Mouse (Mus musculus) WW6 (cell line): Measurements from ENCODE around the gene Tgfb1.
A peak's percentile ranks its signal among the peaks of the same experiment; 100 is the strongest.
"Not testable (repeated sequence)": the region's sequence is repeated elsewhere in the genome, so short reads cannot be mapped to it uniquely, and the experiment has no call there.

Experiments
- DNase-seq: peaks from one replicate; pipeline ENCODE4 v3.0.0-alpha.2; 2013; ENCODE audit warnings: low read depth, low spot score

The Tgfb1 gene

DNA sequence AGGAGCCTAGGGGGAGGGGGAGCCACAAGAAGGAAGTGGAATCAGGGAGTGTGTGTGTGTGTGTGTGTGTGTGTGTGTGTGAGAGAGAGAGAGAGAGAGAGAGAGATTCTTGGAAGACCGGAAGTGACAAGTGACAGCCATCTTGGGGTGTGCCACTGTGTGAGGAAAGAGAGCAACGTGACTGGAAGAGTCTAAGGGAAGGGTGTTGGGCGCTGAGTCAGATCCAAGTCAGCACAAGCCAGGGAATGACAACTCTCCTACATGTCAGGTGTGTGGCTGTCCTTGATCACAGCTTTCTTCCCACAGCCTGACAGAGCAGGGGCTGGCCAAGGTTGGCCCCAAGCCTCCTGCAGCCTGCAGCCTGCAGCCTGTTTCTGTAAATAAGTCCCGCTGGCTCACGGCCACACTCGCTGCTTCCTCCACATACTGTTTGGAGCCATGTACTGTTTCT is 19.0 kb downstream of the Tgfb1 start:
- no peak for DNase-seq

GRCm38 (mm10) chr7:25706578-25707170 is 19.9 kb downstream of the Tgfb1 start:
- DNase-seq, result no peak

DNA sequence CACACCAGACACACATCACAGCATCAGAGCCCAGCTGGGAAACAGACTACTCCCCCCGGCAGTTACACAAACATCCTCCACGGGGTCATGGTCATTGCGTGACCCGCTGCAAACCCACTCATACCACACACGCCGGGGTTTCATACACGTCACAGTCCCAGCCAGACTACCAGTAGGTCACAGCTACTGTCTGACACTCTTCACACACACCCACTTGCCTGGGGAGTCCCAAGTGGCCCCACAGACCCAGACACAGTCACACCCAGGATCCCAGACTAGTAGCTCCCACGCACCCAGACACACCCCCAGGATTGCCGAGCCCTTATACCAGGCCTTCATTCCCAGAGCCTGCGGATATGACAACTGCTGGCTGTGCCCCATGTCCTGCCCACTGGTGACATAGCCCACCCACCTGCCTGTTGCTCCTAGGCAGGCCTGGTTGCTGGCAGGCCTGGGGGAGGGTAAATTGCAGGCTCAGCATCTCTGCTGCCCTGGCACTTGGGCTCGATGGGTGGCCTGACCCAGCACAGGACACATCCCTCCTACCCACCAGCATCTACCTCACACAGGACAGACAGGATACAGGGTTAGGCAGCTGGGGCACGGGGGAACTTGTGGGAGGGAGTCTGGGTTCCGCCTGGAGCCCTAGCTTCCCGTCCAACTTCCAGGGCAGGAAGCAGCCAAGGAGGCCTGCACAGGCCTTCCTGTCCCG is 20.9 kb downstream of the Tgfb1 start:
- DNase-seq, result no peak

- no peak for DNase-seq
Measured at GRCm38 (mm10) chr7:25709961-25710360, 23.2 kb downstream of the Tgfb1 start.

GRCm38 (mm10) chr7:25710519-25711130 is 23.8 kb downstream of the Tgfb1 start:
- DNase-seq, result no peak

GRCm38 (mm10) chr7:25711165-25711564 is 24.4 kb downstream of the Tgfb1 start:
- no peak for DNase-seq

DNA sequence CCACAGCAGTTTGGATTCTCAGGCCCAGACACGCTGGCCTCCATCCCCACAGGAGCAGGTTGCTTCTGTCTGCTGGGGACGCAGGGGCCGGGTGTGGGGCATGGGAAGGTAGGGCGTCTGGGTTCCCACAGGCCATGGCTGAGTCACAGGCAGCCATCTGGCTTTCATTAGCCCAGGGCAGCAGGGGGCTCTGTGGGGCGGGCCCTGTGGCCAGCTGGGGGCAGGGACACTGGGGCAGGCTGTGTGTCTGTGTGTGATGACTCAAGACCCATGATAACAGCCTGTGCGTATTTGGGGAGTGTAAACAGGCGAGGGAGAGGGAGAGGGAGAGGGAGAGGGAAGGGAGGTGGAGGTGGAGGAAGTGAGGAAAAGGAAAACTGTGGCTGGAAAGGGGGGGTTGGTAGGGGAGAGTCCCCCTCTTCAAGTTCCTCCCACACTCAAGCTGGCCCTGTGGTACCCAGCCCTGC is 25.0 kb downstream of the Tgfb1 start:
- DNase-seq, result no peak

- no peak for DNase-seq
Measured at GRCm38 (mm10) chr7:25712801-25713200, 26.0 kb downstream of the Tgfb1 start.

DNA sequence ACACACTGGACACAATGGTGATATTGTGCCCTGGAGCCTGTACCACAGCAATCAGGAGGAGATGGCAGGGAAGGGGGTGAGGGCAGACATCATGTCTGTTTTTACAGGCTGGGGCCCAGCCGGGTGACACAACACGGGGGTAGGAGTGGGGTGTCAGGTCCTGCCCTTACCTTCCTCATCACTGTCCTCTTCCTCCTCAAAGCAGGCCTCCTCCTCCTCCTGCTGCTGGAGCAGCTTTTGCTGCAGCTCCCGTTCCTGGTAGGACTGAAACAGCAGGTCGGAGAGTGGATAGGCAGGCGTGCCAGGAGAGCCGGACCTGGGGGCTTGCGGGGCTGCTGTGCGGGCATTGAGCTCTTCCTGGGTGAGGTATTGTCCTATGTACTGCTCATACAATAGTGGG is 27.8 kb downstream of the Tgfb1 start:
- no peak for DNase-seq

GRCm38 (mm10) chr7:25715731-25716271 is 29.0 kb downstream of the Tgfb1 start:
- no peak for DNase-seq

GRCm38 (mm10) chr7:25717478-25717877 is 30.7 kb downstream of the Tgfb1 start:
- no peak for DNase-seq

DNA sequence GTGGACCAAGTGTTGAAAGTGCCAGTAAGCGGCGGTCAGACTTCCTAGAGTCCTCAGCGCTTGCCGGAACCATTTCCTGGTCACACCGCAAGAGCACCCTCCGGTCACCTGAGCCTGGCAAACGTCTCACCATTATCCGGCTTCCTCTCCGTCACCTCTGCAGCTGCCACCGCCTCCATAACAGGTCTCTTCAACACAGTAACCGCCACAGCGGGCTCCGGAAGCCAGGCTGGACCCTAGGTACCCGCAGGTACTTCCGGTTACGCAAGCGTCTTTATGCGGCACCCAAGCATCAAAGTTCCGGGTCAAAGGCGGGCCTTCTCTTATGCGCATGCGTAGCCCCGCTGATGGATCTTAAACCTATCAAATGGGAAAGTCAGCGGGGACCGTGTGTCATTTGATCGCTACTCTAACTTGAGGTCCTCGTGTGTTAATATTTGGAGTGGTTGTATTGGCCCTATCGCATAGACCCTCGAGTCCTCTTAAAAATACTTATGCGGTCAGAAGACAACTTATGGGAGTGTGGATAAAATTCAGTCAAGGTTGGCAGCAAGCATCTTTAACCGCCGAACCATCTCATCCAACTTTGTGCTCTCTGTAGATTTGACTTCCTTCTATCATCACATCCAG is 32.1 kb downstream of the Tgfb1 start, which contains the start of gene Ccdc97:
Ccdc97 (minus strand) TSS at position 301 of the 630 bp plus-strand sequence.
- DNase-seq, result peak; percentile 78

- DNase-seq, result no peak
Measured at GRCm38 (mm10) chr7:25719761-25720610, 33.2 kb downstream of the Tgfb1 start.

DNA sequence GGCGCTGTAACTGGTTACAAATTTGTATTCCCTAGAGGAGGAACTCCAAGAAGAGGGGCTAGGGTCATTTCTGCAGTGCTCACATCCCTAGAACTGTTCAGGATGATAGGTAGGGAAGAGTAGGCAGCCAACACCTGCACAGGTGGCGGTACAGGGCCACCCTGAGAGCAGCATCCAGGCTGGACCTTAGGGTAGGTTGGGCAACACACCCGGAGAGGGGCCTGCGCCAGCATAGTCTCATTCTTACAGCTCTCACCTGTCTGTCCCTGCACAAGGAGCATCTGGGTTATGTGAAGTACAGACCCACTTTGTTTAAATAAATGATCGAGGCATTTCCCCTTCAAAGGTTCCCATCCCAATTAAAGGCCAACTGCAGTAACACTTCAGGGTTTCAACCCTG is 34.0 kb downstream of the Tgfb1 start:
- DNase-seq, result no peak

- DNase-seq, result not testable (repeated sequence)
Measured at GRCm38 (mm10) chr7:25721776-25722175, 35.0 kb downstream of the Tgfb1 start.

- DNase-seq, result no peak
Measured at GRCm38 (mm10) chr7:25725886-25726285, 39.1 kb downstream of the Tgfb1 start.

DNA sequence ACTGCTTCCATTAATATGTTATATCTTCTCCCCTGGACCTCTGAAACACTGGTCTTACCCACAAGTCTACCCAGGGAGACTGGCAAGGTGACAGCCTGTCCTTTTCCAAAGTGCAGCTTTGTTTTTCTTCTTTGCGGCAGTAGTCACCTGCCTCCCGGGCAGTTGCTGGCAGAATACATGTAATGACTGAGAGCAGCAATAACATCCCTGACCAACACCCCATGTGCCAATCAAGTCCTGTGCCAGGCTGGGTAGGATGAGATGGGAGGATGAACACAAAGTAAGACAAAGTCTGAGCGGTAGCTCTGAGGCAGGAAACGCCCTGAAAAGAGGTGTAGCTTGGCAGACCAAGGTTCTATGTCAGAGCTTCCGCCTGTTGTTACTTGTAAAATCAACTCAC is 41.0 kb downstream of the Tgfb1 start:
- no peak for DNase-seq

DNA sequence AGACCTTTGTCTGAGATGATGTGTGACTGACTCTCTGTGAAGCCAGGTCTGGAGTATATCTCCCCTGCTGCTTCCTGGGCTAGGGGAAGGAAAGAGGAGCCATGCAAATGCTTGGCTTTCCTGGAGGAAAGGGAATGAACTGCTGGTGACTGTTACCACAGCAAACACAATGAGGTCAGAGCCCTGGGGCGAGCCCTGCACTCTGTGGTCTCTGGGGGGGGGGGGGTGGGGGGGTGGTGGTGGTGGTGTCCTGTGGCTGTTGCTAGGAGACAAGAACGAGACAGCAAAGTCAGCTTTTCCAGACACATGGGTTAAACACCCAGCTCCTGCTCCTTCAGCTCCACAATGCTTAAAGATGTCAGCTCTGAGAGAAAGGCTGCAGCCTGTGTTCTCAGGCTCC is 42.6 kb downstream of the Tgfb1 start:
- DNase-seq, result no peak

DNA sequence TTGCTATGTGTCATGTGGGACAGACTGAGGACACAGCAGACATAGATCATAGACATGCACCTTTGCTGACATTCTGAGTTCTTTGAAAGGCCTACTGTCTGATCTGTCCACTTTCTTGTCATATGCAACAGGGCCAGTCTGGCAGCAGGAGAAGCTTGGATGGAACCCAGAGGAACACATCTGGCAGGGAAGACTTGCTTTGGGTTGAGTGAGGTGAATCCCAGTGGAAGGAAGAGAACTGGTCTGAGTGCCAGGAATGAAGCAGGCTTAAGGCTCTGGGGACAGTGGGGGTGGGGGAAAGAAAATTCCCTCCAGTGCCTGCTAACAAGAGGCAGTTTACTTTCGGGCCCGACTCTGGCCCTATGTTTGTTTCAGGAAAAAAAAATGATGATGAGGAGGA is 43.1 kb downstream of the Tgfb1 start:
- no peak for DNase-seq

- DNase-seq, result no peak
Measured at GRCm38 (mm10) chr7:25731294-25732055, 44.7 kb downstream of the Tgfb1 start.
